Mouse (Mus musculus): Measurements from ENCODE around the gene Ttc7. TPM values are rescaled to one million over a fixed set of nuclear protein-coding genes. Genes with fewer than 3 reads are reported as not detected.

Ttc7 gene
- polyA plus RNA-seq, 1 experiment from 2014 or later, result 7.6 TPM

DNA sequence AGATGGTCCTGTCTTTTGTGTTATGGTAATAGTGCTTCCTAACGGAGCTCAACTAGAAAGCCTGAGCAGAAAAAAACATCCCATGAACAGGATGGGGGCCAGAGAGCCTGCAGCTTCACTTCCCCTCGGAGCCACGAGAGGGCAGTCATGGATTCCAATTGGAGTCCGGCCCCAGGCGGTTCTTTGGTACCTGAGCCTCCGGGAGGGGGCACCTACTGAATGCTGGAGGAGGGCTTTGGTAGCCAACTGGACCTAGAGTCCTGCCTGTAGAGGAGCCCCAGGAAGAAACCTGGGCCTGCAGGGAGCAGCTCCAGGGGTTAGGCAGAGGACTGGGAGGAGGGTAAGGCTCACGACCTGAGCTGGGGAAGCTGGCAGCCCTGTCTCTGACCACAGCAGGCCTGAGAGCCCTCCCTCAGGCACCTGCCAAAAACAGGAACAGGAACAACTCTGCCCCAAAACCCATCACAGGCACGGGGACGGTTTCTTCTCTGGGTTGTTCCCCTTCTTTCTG lies 32.4 kb downstream of the Ttc7 start:
- H3K9me3 ChIP-seq (replicated peaks; ENCODE audit: control insufficient read depth, low read length), result no peaks in the 10 kb centered on the region
- H3K36me3 ChIP-seq (ENCODE audit: control insufficient read depth, insufficient read depth), result no peaks in the 10 kb centered on the region; the same call in 1 of the 2 replicates
- no peaks in the 10 kb centered on the region for H3K27me3 ChIP-seq (ENCODE audit: control insufficient read depth, insufficient read depth, low read depth, low read length)
- H3K9ac ChIP-seq (ENCODE audit: low read depth, low read length), result no peak overlapping the region
- H3K4me1 ChIP-seq (ENCODE audit: control insufficient read depth, low read depth, low read length), result peaks cover 15% of the 10 kb centered on the region
- peak; percentile 56 for ATAC-seq (ENCODE audit: low read depth)
- no peak overlapping the region for H3K4me3 ChIP-seq (ENCODE audit: low read depth, low read length)
- 4% methylated on average over 9 of the region's 9 CpGs for WGBS (ENCODE audit: insufficient replicate concordance)
- 0 out of 2 replicates have a peak overlapping the region, but pooled peaks have one; percentile 39 for H3K27ac ChIP-seq (ENCODE audit: low read length)
- H3K4me2 ChIP-seq (ENCODE audit: low read depth, low read length), result no peak overlapping the region

GRCm38 (mm10) chr17:87315891-87316763 lies 33.4 kb downstream of the Ttc7 start:
- no peaks in the 10 kb centered on the region for H3K27me3 ChIP-seq (ENCODE audit: control insufficient read depth, insufficient read depth, low read depth, low read length)
- no peak overlapping the region for H3K9ac ChIP-seq (ENCODE audit: low read depth, low read length)
- peaks cover 15% of the 10 kb centered on the region for H3K4me1 ChIP-seq (ENCODE audit: control insufficient read depth, low read depth, low read length)
- H3K9me3 ChIP-seq (replicated peaks; ENCODE audit: control insufficient read depth, low read length), result no peaks in the 10 kb centered on the region
- no peak overlapping the region; the same call in 1 of the 2 replicates for H3K27ac ChIP-seq (ENCODE audit: low read length)
- ATAC-seq (ENCODE audit: low read depth), result no peak
- WGBS (ENCODE audit: insufficient replicate concordance), result 53% methylated on average over 23 of the region's 23 CpGs
- no peak overlapping the region for H3K4me2 ChIP-seq (ENCODE audit: low read depth, low read length)
- no peak overlapping the region for H3K4me3 ChIP-seq (ENCODE audit: low read depth, low read length)
- no peaks in the 10 kb centered on the region for H3K36me3 ChIP-seq (ENCODE audit: control insufficient read depth, insufficient read depth)

DNA sequence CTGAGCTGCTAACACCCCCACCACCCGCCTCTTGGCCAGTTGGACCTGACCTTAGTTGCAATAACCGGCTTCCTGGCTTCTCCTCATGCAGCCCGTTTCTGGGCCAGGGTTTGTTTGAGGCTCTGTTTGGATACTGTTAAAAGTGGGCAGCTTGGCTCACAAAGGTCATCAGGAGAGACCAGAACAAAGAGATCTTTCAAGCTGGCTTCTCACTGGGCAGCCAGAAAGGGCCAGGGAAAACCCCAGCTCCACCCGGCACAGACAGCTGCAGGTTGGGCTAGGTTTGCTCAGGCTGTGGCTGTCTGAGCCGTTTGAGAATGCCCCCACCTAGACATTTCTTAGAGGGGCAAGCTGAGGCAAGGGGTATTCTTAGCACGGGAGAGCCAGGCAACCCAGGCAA lies 34.6 kb downstream of the Ttc7 start:
- Histone ChIP-seq H3K4me2 (ENCODE audit: low read depth, low read length) (no peak overlapping the region), H3K9me3 (replicated peaks; ENCODE audit: control insufficient read depth, low read length) (no peaks in the 10 kb centered on the region), H3K36me3 (ENCODE audit: control insufficient read depth, insufficient read depth) (peaks cover 7% of the 10 kb centered on the region; the same call in 1 of the 2 replicates), H3K4me1 (ENCODE audit: control insufficient read depth, low read depth, low read length) (peaks cover 15% of the 10 kb centered on the region), H3K27me3 (ENCODE audit: control insufficient read depth, insufficient read depth, low read depth, low read length) (no peaks in the 10 kb centered on the region), H3K9ac (ENCODE audit: low read depth, low read length) (peak overlapping the region; percentile 15; the same call in 1 of the 2 replicates), H3K4me3 (ENCODE audit: low read depth, low read length) (no peak overlapping the region), H3K27ac (ENCODE audit: low read length) (peak overlapping the region; percentile 60)
- 55% methylated on average over 6 of the region's 6 CpGs for WGBS (ENCODE audit: insufficient replicate concordance)
- ATAC-seq (ENCODE audit: low read depth), result peak; percentile 61

- peaks cover 9% of the 10 kb centered on the region for H3K36me3 ChIP-seq (ENCODE audit: control insufficient read depth, insufficient read depth)
- peaks cover 11% of the 10 kb centered on the region for H3K4me1 ChIP-seq (ENCODE audit: control insufficient read depth, low read depth, low read length)
- WGBS (ENCODE audit: insufficient replicate concordance), result 68% methylated on average over 9 of the region's 9 CpGs
- H3K9me3 ChIP-seq (replicated peaks; ENCODE audit: control insufficient read depth, low read length), result no peaks in the 10 kb centered on the region
- no peak overlapping the region for H3K9ac ChIP-seq (ENCODE audit: low read depth, low read length)
- no peak overlapping the region for H3K4me3 ChIP-seq (ENCODE audit: low read depth, low read length)
- H3K27me3 ChIP-seq (ENCODE audit: control insufficient read depth, insufficient read depth, low read depth, low read length), result no peaks in the 10 kb centered on the region
- H3K4me2 ChIP-seq (ENCODE audit: low read depth, low read length), result no peak overlapping the region
- H3K27ac ChIP-seq (ENCODE audit: low read length), result peak overlapping the region; percentile 58
- ATAC-seq (ENCODE audit: low read depth), result no peak
Observed at GRCm38 (mm10) chr17:87317947-87318346, 35.3 kb downstream of the Ttc7 start.

GRCm38 (mm10) chr17:87321673-87322072 lies 39.0 kb downstream of the Ttc7 start:
- ATAC-seq (ENCODE audit: low read depth), result no peak
- no peak overlapping the region for H3K4me2 ChIP-seq (ENCODE audit: low read depth, low read length)

DNA sequence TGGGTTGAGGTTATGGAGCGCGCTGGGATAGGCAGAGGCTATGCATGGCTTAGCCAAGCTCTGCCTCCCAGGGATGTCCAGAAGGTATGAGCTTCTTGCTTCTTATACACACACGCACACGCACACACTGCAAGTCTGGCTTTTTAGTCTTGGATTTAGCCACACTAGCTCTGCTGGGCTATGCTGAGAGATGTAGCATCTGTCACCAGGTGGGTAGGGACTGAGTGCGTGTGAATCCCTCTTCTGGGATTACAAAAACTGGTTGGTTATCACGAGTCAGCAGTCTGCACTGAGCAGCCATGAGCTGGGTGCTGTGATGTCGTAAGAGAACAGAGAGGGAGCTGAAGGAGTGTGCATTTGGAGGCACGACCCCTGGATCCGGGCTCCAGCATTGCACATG lies 40.5 kb downstream of the Ttc7 start:
- peaks cover 9% of the 10 kb centered on the region for H3K36me3 ChIP-seq (ENCODE audit: control insufficient read depth, insufficient read depth)
- WGBS (ENCODE audit: insufficient replicate concordance), result 76% methylated on average over 9 of the region's 9 CpGs
- no peak for ATAC-seq (ENCODE audit: low read depth)
- H3K27ac ChIP-seq (ENCODE audit: low read length), result no peak overlapping the region
- H3K4me1 ChIP-seq (ENCODE audit: control insufficient read depth, low read depth, low read length), result no peaks in the 10 kb centered on the region; the same call in 1 of the 2 replicates
- H3K9me3 ChIP-seq (replicated peaks; ENCODE audit: control insufficient read depth, low read length), result no peaks in the 10 kb centered on the region
- H3K9ac ChIP-seq (ENCODE audit: low read depth, low read length), result no peak overlapping the region
- no peaks in the 10 kb centered on the region for H3K27me3 ChIP-seq (ENCODE audit: control insufficient read depth, insufficient read depth, low read depth, low read length)
- H3K4me3 ChIP-seq (ENCODE audit: low read depth, low read length), result no peak overlapping the region
- H3K4me2 ChIP-seq (ENCODE audit: low read depth, low read length), result no peak overlapping the region

More at GRCm38 (mm10) chr17:87321673-87322072, 39.0 kb downstream of the Ttc7 start:
- Histone ChIP-seq H3K4me1 (ENCODE audit: control insufficient read depth, low read depth, low read length) (no peaks in the 10 kb centered on the region; the same call in 1 of the 2 replicates), H3K9ac (ENCODE audit: low read depth, low read length) (no peak overlapping the region), H3K36me3 (ENCODE audit: control insufficient read depth, insufficient read depth) (peaks cover 9% of the 10 kb centered on the region), H3K27ac (ENCODE audit: low read length) (no peak overlapping the region), H3K4me3 (ENCODE audit: low read depth, low read length) (no peak overlapping the region), H3K27me3 (ENCODE audit: control insufficient read depth, insufficient read depth, low read depth, low read length) (no peaks in the 10 kb centered on the region), H3K9me3 (replicated peaks; ENCODE audit: control insufficient read depth, low read length) (no peaks in the 10 kb centered on the region)
- WGBS (ENCODE audit: insufficient replicate concordance), result 79% methylated on average over 1 of the region's 1 CpGs

DNA sequence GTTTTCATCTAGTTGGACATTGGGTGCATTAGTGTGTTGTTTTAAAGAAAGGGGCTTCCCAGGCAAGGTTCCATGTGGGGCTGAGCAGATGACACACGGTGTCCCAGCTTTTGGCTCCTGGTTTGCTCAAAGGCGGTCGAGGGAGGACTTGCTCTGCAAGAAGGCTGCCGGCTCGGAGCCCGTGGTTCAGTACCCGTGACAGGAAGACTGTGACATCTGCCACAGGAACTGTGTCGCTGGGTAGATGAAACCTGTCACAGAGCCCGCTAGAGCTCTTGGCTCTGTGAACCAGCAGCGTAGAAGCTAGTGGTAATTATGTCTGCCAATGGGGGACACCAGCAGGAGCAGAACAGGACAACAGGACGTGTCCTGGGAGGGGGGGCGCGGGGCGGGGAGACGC lies 42.8 kb downstream of the Ttc7 start:
- H3K4me1 ChIP-seq (ENCODE audit: control insufficient read depth, low read depth, low read length), result peaks cover under 1% of the 10 kb centered on the region; the same call in 1 of the 2 replicates
- no peaks in the 10 kb centered on the region for H3K9me3 ChIP-seq (replicated peaks; ENCODE audit: control insufficient read depth, low read length)
- no peak for ATAC-seq (ENCODE audit: low read depth)
- peaks cover 9% of the 10 kb centered on the region for H3K36me3 ChIP-seq (ENCODE audit: control insufficient read depth, insufficient read depth)
- H3K27me3 ChIP-seq (ENCODE audit: control insufficient read depth, insufficient read depth, low read depth, low read length), result no peaks in the 10 kb centered on the region
- 46% methylated on average over 15 of the region's 15 CpGs for WGBS (ENCODE audit: insufficient replicate concordance)
- no peak overlapping the region for H3K4me2 ChIP-seq (ENCODE audit: low read depth, low read length)
- H3K27ac ChIP-seq (ENCODE audit: low read length), result no peak overlapping the region
- H3K4me3 ChIP-seq (ENCODE audit: low read depth, low read length), result no peak overlapping the region
- no peak overlapping the region for H3K9ac ChIP-seq (ENCODE audit: low read depth, low read length)

DNA sequence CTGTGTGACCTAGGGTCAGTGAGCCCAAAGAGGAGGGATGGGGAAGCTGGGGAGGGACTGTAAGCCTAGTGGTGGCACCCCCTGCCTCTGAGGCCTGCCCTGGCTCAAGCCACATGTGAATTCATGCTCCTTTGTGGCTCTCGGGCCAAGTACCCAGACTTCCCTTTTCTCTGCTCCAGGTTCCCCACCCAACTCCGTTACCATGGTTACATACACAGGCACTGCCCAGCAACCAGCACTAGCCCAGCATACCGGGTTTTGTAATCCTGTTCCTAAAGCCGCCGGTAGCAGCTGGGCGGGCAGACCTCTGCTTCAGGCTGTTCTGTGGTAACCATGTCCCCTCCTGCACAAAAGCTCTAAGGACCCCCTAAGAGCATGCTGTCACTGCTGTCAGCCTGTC lies 44.3 kb downstream of the Ttc7 start:
- Histone ChIP-seq H3K4me2 (ENCODE audit: low read depth, low read length) (no peak overlapping the region), H3K27ac (ENCODE audit: low read length) (no peak overlapping the region), H3K9me3 (replicated peaks; ENCODE audit: control insufficient read depth, low read length) (no peaks in the 10 kb centered on the region), H3K4me1 (ENCODE audit: control insufficient read depth, low read depth, low read length) (peaks cover 8% of the 10 kb centered on the region), H3K36me3 (ENCODE audit: control insufficient read depth, insufficient read depth) (peaks cover 2% of the 10 kb centered on the region; the same call in 1 of the 2 replicates), H3K27me3 (ENCODE audit: control insufficient read depth, insufficient read depth, low read depth, low read length) (no peaks in the 10 kb centered on the region), H3K4me3 (ENCODE audit: low read depth, low read length) (no peak overlapping the region), H3K9ac (ENCODE audit: low read depth, low read length) (no peak overlapping the region)
- 31% methylated on average over 6 of the region's 6 CpGs for WGBS (ENCODE audit: insufficient replicate concordance)
- peak; percentile 59 for ATAC-seq (ENCODE audit: low read depth)

GRCm38 (mm10) chr17:87327645-87328044 lies 45.0 kb downstream of the Ttc7 start:
- Histone ChIP-seq H3K9ac (ENCODE audit: low read depth, low read length) (no peak overlapping the region), H3K27ac (ENCODE audit: low read length) (no peak overlapping the region), H3K36me3 (ENCODE audit: control insufficient read depth, insufficient read depth) (peaks cover 2% of the 10 kb centered on the region; the same call in 1 of the 2 replicates), H3K4me2 (ENCODE audit: low read depth, low read length) (no peak overlapping the region), H3K27me3 (ENCODE audit: control insufficient read depth, insufficient read depth, low read depth, low read length) (no peaks in the 10 kb centered on the region), H3K4me1 (ENCODE audit: control insufficient read depth, low read depth, low read length) (peaks cover 8% of the 10 kb centered on the region), H3K9me3 (replicated peaks; ENCODE audit: control insufficient read depth, low read length) (no peaks in the 10 kb centered on the region), H3K4me3 (ENCODE audit: low read depth, low read length) (no peak overlapping the region)
- 72% methylated on average over 8 of the region's 8 CpGs for WGBS (ENCODE audit: insufficient replicate concordance)
- ATAC-seq (ENCODE audit: low read depth), result no peak
